Mouse (Mus musculus) heart, embryonic 14.5 days (tissue): Measurements from ENCODE around the gene Pde3a. TPM values are rescaled to one million over a fixed set of nuclear protein-coding genes. Genes with fewer than 3 reads are reported as not detected.

Experiments
- ATAC-seq: fragments of 200-750 bp; cut with Nextera tagmentation; 2 replicates; pipeline ENCODE4 v1.8.0; 2017; ENCODE audit warnings: low read depth, moderate TSS enrichment; ENCODE audit not compliant: insufficient number of reproducible peaks, insufficient read depth, low FRiP score
- H3K27ac ChIP-seq, 2 experiments: fragments of 200-500 bp in 1 of 2; fragments of 300-500 bp in 1 of 2; sonication (generic) in 1 of 2; replicated peaks in 1 of 2; 2 replicates each; pipeline ENCODE4 v1.5.1; 2012 to 2014; ENCODE audit warnings: low read depth in 2 of 2, low read length in 2 of 2, control low read depth in 1 of 2, mild to moderate bottlenecking in 1 of 2, mixed read lengths in 1 of 2; ENCODE audit not compliant: control insufficient read depth in 1 of 2, insufficient read depth in 1 of 2
- H3K27me3 ChIP-seq: fragments of 300-500 bp; sonication (generic); 2 replicates; pipeline ENCODE4 v1.6.1; 2014; ENCODE audit warnings: mild to moderate bottlenecking, low read length, control low read depth; ENCODE audit not compliant: control insufficient read depth, insufficient read depth
- H3K36me3 ChIP-seq: fragments of 300-500 bp; sonication (generic); 2 replicates; pipeline ENCODE4 v1.6.1; 2014; ENCODE audit warnings: mild to moderate bottlenecking, control low read depth, low read length, mixed read lengths; ENCODE audit not compliant: control insufficient read depth, insufficient read depth
- H3K4me1 ChIP-seq, 2 experiments: fragments of 200-500 bp in 1 of 2; fragments of 300-500 bp in 1 of 2; sonication (generic) in 1 of 2; 2 replicates each; pipeline ENCODE4 v1.6.1; 2012 to 2014; ENCODE audit warnings: low read length in 2 of 2, control low read depth in 1 of 2, mixed read lengths in 1 of 2; ENCODE audit not compliant: control insufficient read depth in 2 of 2, insufficient read depth in 2 of 2
- H3K4me2 ChIP-seq: fragments of 300-500 bp; sonication (generic); 2 replicates; pipeline ENCODE4 v1.6.1; 2014; ENCODE audit warnings: mild to moderate bottlenecking, low read length
- H3K4me3 ChIP-seq, 2 experiments: fragments of 200-500 bp in 1 of 2; fragments of 300-500 bp in 1 of 2; sonication (generic) in 1 of 2; 2 replicates each; pipeline ENCODE4 v1.5.1; 2012 to 2014; ENCODE audit warnings: low read length in 2 of 2, mild to moderate bottlenecking in 2 of 2, control low read depth in 1 of 2, low read depth in 1 of 2, moderate library complexity in 1 of 2; ENCODE audit not compliant: control insufficient read depth in 1 of 2, insufficient read depth in 1 of 2
- H3K9ac ChIP-seq: fragments of 300-500 bp; sonication (generic); 2 replicates; pipeline ENCODE4 v1.6.1; 2014; ENCODE audit warnings: mild to moderate bottlenecking, low read length
- H3K9me3 ChIP-seq: fragments of 300-500 bp; sonication (generic); 2 replicates; pipeline ENCODE4 v1.6.1; 2016; ENCODE audit warnings: low read length, control low read depth; ENCODE audit not compliant: control insufficient read depth
- WGBS: fragments of 180-500 bp; shearing (Covaris S2); extraction: QIAGEN DNeasy Blood & Tissue Kit; methylation state at CpG from one replicate; pipeline ENCODE4 v1.1.7; 2014; 5-methylcytosine and 5-hydroxymethylcytosine counted together
- polyA plus RNA-seq: library from polyadenylated mRNA; unstranded; fragments of >200 nt; fragmentation: Nextera tagmentation; extraction: Ambion mirVana; gene quantifications from 2 replicates; pipeline ENCODE4 v1.2.1, GENCODE M21; 2014

Pde3a gene
- polyA plus RNA-seq, 1 experiment from 2014 or later: 14.7 TPM

DNA sequence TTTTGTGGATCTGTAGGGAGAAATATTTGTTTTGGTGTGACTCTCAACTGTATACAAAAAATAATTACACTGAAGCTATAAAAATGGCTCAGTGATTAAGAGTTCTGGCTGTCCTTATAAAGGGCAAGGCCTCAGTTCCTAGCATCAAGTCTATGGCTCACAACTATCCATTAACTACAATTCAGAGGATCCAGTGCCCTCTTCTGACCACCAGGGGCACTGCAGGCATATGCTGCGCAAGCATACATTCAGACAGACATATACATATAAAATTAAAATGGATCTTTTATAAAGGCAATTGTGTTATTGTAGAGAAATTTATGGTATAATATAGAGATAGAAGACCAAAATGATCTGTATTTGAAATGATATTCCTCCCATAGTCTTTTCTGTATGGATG, 181.1 kb downstream of the Pde3a start:
- Histone ChIP-seq H3K4me1 (peaks cover 3 to 21% of the 10 kb centered on the region in 2 experiments), H3K36me3 (no peaks in the 10 kb centered on the region), H3K27ac (no peak overlapping the region), H3K4me3 (no peak overlapping the region), H3K9me3 (peaks cover 4% of the 10 kb centered on the region; the same call in 1 of the 2 replicates), H3K27me3 (no peaks in the 10 kb centered on the region), H3K9ac (no peak overlapping the region), H3K4me2 (no peak overlapping the region)
- no peak for ATAC-seq
- WGBS: 100% methylated on average over 1 of the region's 1 CpGs

DNA sequence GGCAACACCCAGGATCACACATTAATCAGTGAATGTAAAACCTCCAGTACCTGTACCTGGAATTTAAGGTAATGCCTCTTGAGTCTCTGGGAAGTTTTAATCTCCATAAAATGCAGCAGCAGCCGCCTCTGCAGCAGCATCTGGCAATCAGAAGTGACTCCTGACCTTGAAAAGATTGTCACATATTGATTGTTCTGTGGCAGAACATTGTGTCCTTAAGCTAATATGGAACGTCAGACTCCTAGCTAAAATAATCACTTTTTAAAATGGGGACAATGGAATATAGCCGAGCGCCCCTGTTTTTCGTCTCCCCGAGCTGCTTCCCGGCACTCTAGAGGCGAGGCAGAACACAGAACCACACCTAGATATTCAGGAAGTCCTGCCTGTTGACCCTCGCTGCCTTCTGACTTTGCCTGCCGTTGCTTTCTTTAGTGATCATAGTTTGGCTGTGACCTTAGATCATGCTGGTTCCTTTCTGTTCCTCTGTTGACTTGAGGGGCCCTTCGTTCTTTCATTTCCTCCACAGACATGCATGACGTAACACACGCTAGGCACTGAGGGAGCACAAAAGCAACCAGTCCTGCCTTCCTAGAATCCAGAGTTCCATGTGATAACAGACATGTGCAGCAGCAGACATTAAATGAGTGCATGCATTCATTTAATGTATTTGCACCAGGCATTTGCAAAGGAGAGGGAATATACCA, 183.4 kb downstream of the Pde3a start:
- 81% methylated on average over 13 of the region's 13 CpGs for WGBS
- H3K9ac ChIP-seq: no peak overlapping the region
- ATAC-seq: no peak

DNA sequence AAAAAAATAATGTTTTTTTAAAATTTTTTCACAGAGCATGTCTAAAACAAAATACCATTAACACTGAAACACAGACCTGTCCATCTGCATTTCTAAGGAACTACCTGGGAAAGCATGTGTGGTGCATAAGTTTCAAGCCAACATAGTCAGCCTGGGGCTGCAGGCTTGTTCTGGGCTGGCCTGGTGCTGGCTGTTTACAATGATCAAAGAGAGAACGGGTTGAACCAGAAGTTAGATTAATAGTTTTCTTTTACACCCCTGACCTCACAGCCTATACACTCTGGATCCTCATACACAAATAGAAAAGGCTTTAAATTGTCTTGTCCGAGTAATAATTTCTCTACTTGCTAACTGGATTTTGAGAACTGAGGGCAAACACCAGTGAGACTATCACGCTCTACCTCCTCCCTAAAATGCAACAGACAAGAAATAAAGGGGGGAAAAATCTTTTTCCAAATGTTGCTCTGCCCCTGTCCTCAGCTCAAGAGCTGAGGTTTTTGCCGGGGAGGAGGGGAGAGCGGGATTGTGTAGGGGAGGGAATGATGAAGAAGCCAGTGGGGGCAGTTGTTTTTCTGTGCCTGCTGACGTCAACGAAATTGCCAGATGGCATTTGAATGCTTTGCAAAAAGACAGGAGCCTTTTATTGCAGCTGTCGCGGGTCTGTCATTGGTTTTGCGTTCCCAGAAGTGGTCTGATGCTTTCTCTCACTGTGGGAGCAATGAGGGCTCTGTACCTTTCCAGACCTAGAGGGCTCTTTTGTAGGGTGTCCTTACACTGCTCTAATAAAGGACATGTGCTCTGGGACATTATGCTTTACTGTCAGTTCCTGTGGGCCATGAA, 185.1 kb downstream of the Pde3a start:
- H3K4me2 ChIP-seq: no peak overlapping the region
- H3K27me3 ChIP-seq: no peaks in the 10 kb centered on the region
- H3K27ac ChIP-seq: peak overlapping the region; percentile 33 to 44; a peak in 3 of 4 replicates
- no peaks in the 10 kb centered on the region for H3K36me3 ChIP-seq
- H3K4me1 ChIP-seq: peaks cover 3 to 14% of the 10 kb centered on the region in 2 experiments
- WGBS: 52% methylated on average over 10 of the region's 10 CpGs
- no peak for ATAC-seq
- H3K4me3 ChIP-seq: no peak overlapping the region
- peaks cover 9% of the 10 kb centered on the region for H3K9me3 ChIP-seq
- peak overlapping the region; percentile 30; the same call in 1 of the 2 replicates for H3K9ac ChIP-seq

More for the DNA sequence above, 183.4 kb downstream of the Pde3a start:
- H3K4me3 ChIP-seq: no peak overlapping the region
- peaks cover 3 to 14% of the 10 kb centered on the region in 2 experiments for H3K4me1 ChIP-seq
- H3K36me3 ChIP-seq: no peaks in the 10 kb centered on the region
- no peaks in the 10 kb centered on the region for H3K27me3 ChIP-seq
- H3K4me2 ChIP-seq: no peak overlapping the region
- peaks cover 4% of the 10 kb centered on the region; the same call in 1 of the 2 replicates for H3K9me3 ChIP-seq
- no peak overlapping the region for H3K27ac ChIP-seq

DNA sequence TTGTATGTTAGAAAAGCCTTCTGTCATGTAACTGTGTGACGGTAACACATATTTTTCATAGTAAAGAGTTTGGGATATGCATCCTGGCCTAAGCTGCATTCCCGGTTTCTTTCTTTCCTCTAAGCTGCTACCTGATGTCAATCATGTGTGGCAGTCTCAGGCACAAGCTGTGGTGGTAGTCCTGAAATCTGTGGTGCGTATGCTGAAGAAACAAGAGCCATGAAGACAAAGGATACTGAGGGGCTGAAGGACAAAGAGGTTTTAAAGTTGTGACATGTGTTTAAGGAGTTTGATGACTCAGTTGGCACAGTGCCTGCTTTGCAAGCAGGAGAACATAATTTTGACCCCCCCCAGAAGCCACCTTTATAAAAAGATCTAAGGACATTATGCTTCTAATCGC, 186.1 kb downstream of the Pde3a start:
- 80% methylated on average over 4 of the region's 4 CpGs for WGBS
- Histone ChIP-seq H3K4me1 (peaks cover 3 to 14% of the 10 kb centered on the region in 2 experiments), H3K27ac (no peak overlapping the region), H3K9me3 (peaks cover 10% of the 10 kb centered on the region), H3K27me3 (no peaks in the 10 kb centered on the region), H3K9ac (no peak overlapping the region), H3K36me3 (no peaks in the 10 kb centered on the region), H3K4me2 (no peak overlapping the region), H3K4me3 (no peak overlapping the region)
- no peak for ATAC-seq

DNA sequence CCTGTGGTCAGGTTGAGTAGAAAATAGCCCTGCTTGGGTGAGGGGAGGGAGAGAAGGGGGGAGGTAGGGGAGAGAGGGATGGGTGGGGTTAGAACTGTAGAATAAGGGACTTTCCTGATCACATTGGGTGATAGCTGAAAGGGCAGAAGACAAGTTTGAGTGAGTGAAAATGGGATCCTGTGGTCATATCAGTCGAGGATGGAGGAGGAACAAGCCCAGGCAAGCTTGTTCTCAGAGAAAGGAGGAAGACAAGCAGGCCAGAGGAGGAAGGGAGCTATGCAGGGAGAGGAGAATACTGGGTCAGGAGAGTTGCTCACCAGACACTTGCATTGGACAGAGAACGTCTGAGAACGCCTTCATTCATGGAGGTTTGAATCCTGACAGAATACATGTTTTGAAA, 190.9 kb downstream of the Pde3a start:
- H3K9ac ChIP-seq: no peak overlapping the region
- no peak for ATAC-seq
- peaks cover 0 to 4% of the 10 kb centered on the region in 2 experiments; a peak in 3 of 4 replicates for H3K4me1 ChIP-seq
- H3K36me3 ChIP-seq: no peaks in the 10 kb centered on the region
- WGBS: 70% methylated on average over 3 of the region's 3 CpGs
- H3K4me3 ChIP-seq: no peak overlapping the region
- no peak overlapping the region for H3K4me2 ChIP-seq
- H3K27me3 ChIP-seq: no peaks in the 10 kb centered on the region
- no peak overlapping the region for H3K27ac ChIP-seq
- H3K9me3 ChIP-seq: peaks cover 6% of the 10 kb centered on the region

DNA sequence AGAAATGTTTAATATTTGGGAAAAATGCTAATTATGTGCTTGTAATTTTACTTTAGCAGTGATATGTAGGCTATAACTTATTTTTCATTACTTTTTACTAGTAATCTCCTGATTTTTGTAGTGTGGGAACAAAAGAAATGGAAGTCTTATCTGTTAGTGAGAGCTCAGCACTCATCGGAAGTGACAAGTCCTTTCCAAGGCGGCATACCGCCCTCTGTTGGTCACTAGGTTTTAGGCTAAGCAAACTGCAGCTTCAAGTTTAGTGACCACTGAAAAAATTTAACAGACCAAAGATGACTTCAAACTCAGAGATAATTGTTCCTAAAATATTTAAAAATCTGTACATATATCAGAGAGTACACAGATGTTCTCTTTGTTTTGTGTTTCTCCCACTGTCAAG, 198.5 kb downstream of the Pde3a start:
- no peak overlapping the region for H3K27ac ChIP-seq
- H3K4me2 ChIP-seq: no peak overlapping the region
- no peaks in the 10 kb centered on the region for H3K36me3 ChIP-seq
- H3K27me3 ChIP-seq: no peaks in the 10 kb centered on the region
- H3K9ac ChIP-seq: no peak overlapping the region
- H3K4me3 ChIP-seq: no peak overlapping the region
- H3K4me1 ChIP-seq: no peaks in the 10 kb centered on the region; a peak in 1 of 4 replicates
- WGBS: 3% methylated on average over 3 of the region's 3 CpGs
- no peak for ATAC-seq
- H3K9me3 ChIP-seq: no peaks in the 10 kb centered on the region

DNA sequence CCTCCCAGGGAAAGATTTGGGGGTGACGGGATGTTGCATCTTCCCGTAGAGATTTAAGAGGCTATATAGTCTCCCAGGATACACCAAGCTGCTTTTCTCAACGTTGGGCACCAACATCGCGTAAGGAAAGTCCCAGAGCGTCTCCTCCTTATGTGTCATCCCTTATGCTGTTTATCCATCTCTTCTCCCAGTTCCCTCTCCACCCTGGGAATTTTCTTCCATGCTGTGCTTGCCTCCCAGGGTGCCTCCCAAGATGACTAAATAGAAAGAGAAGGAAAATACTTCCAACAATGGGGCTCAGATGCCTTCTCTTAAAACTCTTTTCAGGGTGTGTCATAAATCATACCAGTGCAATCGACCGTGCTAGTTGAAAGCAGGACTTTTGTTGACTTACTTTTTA, 199.8 kb downstream of the Pde3a start:
- no peak for ATAC-seq
- H3K9me3 ChIP-seq: no peaks in the 10 kb centered on the region
- no peak overlapping the region for H3K27ac ChIP-seq
- H3K27me3 ChIP-seq: no peaks in the 10 kb centered on the region
- H3K4me3 ChIP-seq: no peak overlapping the region
- H3K4me2 ChIP-seq: no peak overlapping the region
- WGBS: 81% methylated on average over 8 of the region's 8 CpGs
- no peak overlapping the region for H3K9ac ChIP-seq
- H3K4me1 ChIP-seq: no peaks in the 10 kb centered on the region; a peak in 1 of 4 replicates
- no peaks in the 10 kb centered on the region for H3K36me3 ChIP-seq
